Mouse (Mus musculus) MEL (cell line): ENCODE measurements around the gene Nfkbil1. TPM values are rescaled to one million over a fixed set of nuclear protein-coding genes. Genes with fewer than 3 reads are reported as not detected.

Experiments used
- DNase-seq: peaks from one replicate; pipeline ENCODE4 v3.0.0; 2011; ENCODE audit warnings: low read depth, low spot score
- H3K27ac ChIP-seq: 2 replicates; pipeline ENCODE4 v1.5.1; 2012; ENCODE audit warnings: low read depth, mild to moderate bottlenecking, control low read depth, low read length, moderate library complexity; ENCODE audit not compliant: control insufficient read depth
- H3K27me3 ChIP-seq, 2 experiments: fragments of 150-350 bp in 1 of 2; sonication (generic) in 1 of 2; 2 replicates each; pipeline ENCODE4 v1.6.1; 2012; ENCODE audit warnings: low read length in 2 of 2, mild to moderate bottlenecking in 2 of 2, improper control_type of control experiment in 1 of 2, moderate library complexity in 1 of 2; ENCODE audit not compliant: insufficient read depth in 2 of 2, control insufficient read depth in 1 of 2
- H3K36me3 ChIP-seq, 2 experiments: 2 replicates each; pipeline ENCODE4 v1.6.1; 2012 to 2014; ENCODE audit warnings: low read length in 2 of 2, improper control_type of control experiment in 1 of 2, inconsistent platforms in 1 of 2, mild to moderate bottlenecking in 1 of 2; ENCODE audit not compliant: insufficient read depth in 2 of 2, control insufficient read depth in 1 of 2
- H3K4me1 ChIP-seq, 2 experiments: fragments of 150-350 bp in 1 of 2; sonication (generic) in 1 of 2; 2 replicates each; pipeline ENCODE4 v1.6.1; 2012; ENCODE audit warnings: low read length in 2 of 2, improper control_type of control experiment in 1 of 2, mild to moderate bottlenecking in 1 of 2; ENCODE audit not compliant: insufficient read depth in 2 of 2, control insufficient read depth in 1 of 2
- H3K4me3 ChIP-seq, 2 experiments: fragments of 150-350 bp in 1 of 2; sonication (generic) in 1 of 2; 2 replicates each; pipeline ENCODE4 v1.5.1; 2012; ENCODE audit warnings: low read depth in 2 of 2, low read length in 2 of 2, mild to moderate bottlenecking in 2 of 2, moderate library complexity in 2 of 2, control low read depth in 1 of 2, improper control_type of control experiment in 1 of 2; ENCODE audit not compliant: control insufficient read depth in 1 of 2, insufficient read depth in 1 of 2
- H3K79me2 ChIP-seq: 2 replicates; pipeline ENCODE4 v1.6.1; 2012; ENCODE audit warnings: mild to moderate bottlenecking, low read length, moderate library complexity; ENCODE audit not compliant: control insufficient read depth, poor library complexity, insufficient read depth
- H3K9ac ChIP-seq: 2 replicates; pipeline ENCODE4 v1.6.1; 2012; ENCODE audit warnings: low read depth, mild to moderate bottlenecking, control low read depth, low read length, moderate library complexity; ENCODE audit not compliant: control insufficient read depth, poor library complexity, severe bottlenecking
- H3K9me3 ChIP-seq: fragments of 150-350 bp; sonication (generic); replicated peaks from 2 replicates; pipeline ENCODE4 v1.6.1; 2012; ENCODE audit warnings: mild to moderate bottlenecking, low read length, improper control_type of control experiment, moderate library complexity; ENCODE audit not compliant: insufficient read depth
- BHLHE40 ChIP-seq: IDR thresholded peaks from 2 replicates; pipeline ENCODE4 v1.6.1; 2012; ENCODE audit warnings: low read depth, mild to moderate bottlenecking, inconsistent platforms, low read length, improper control_type of control experiment, borderline replicate concordance
- CHD2 ChIP-seq: IDR thresholded peaks from 2 replicates; pipeline ENCODE4 v1.6.1; 2011; ENCODE audit warnings: low read length, improper control_type of control experiment
- CTCF ChIP-seq, 3 experiments: IDR thresholded peaks in 2 of 3; conservative IDR thresholded peaks in 1 of 3; 2 replicates each; pipeline ENCODE4 v1.5.1; 2011 to 2012; ENCODE audit warnings: low read length in 3 of 3, low read depth in 2 of 3, mild to moderate bottlenecking in 2 of 3, improper control_type of control experiment in 1 of 3, inconsistent platforms in 1 of 3, mixed read lengths in 1 of 3, moderate library complexity in 1 of 3; ENCODE audit not compliant: control insufficient read depth in 1 of 3, insufficient read depth in 1 of 3, poor library complexity in 1 of 3, severe bottlenecking in 1 of 3
- E2F4 ChIP-seq: IDR thresholded peaks from 2 replicates; pipeline ENCODE4 v1.6.1; 2011; ENCODE audit warnings: low read depth, low read length, improper control_type of control experiment, borderline replicate concordance
- ETS1 ChIP-seq: IDR thresholded peaks from 2 replicates; pipeline ENCODE4 v1.6.1; 2012; ENCODE audit warnings: low read depth, mild to moderate bottlenecking, inconsistent platforms, low read length, improper control_type of control experiment, moderate library complexity
- GABPA ChIP-seq: IDR thresholded peaks from 2 replicates; pipeline ENCODE4 v1.6.1; 2012; ENCODE audit warnings: low read depth, mild to moderate bottlenecking, inconsistent platforms, low read length, improper control_type of control experiment, moderate library complexity
- GATA1 ChIP-seq: IDR thresholded peaks from 2 replicates; pipeline ENCODE4 v1.6.1; 2011; ENCODE audit warnings: low read depth, low read length, improper control_type of control experiment
- HCFC1 ChIP-seq: IDR thresholded peaks from 2 replicates; pipeline ENCODE4 v1.6.1; 2012; ENCODE audit warnings: low read depth, mild to moderate bottlenecking, inconsistent platforms, low read length, improper control_type of control experiment, moderate library complexity
- JUND ChIP-seq: IDR thresholded peaks from 2 replicates; pipeline ENCODE4 v1.6.1; 2011; ENCODE audit warnings: low read depth, mild to moderate bottlenecking, improper control_type of control experiment, low read length
- KAT2A ChIP-seq: conservative IDR thresholded peaks from 2 replicates; pipeline ENCODE4 v1.6.1; 2012; ENCODE audit warnings: low read depth, low read length, improper control_type of control experiment, inconsistent platforms
- MAFK ChIP-seq: IDR thresholded peaks from 2 replicates; pipeline ENCODE4 v1.6.1; 2011; ENCODE audit warnings: low read depth, mild to moderate bottlenecking, low read length, improper control_type of control experiment, borderline replicate concordance
- MAX ChIP-seq: IDR thresholded peaks from 2 replicates; pipeline ENCODE4 v1.6.1; 2011; ENCODE audit warnings: low read length, improper control_type of control experiment
- MAZ ChIP-seq: IDR thresholded peaks from 2 replicates; pipeline ENCODE4 v1.6.1; 2012; ENCODE audit warnings: low read depth, mild to moderate bottlenecking, inconsistent platforms, low read length, improper control_type of control experiment
- MEF2A ChIP-seq: IDR thresholded peaks from 2 replicates; pipeline ENCODE4 v1.6.1; 2014; ENCODE audit warnings: low read depth, mild to moderate bottlenecking, inconsistent platforms, low read length, improper control_type of control experiment; ENCODE audit not compliant: poor library complexity, insufficient replicate concordance, severe bottlenecking; ENCODE audit errors: extremely low read depth
- MXI1 ChIP-seq: IDR thresholded peaks from 2 replicates; pipeline ENCODE4 v1.6.1; 2011; ENCODE audit warnings: mild to moderate bottlenecking, low read depth, low read length, improper control_type of control experiment
- NELFE ChIP-seq: IDR thresholded peaks from 2 replicates; pipeline ENCODE4 v1.6.1; 2011; ENCODE audit warnings: low read depth, low read length, improper control_type of control experiment
- NRF1 ChIP-seq: IDR thresholded peaks from 2 replicates; pipeline ENCODE4 v1.6.1; 2014; ENCODE audit warnings: low read depth, mild to moderate bottlenecking, inconsistent platforms, low read length, improper control_type of control experiment, moderate library complexity; ENCODE audit not compliant: poor library complexity, insufficient read depth, severe bottlenecking
- POLR2AphosphoS2 ChIP-seq: IDR thresholded peaks from 2 replicates; pipeline ENCODE4 v1.6.1; 2011; ENCODE audit warnings: low read length, improper control_type of control experiment
- POLR2AphosphoS5 ChIP-seq: IDR thresholded peaks from 2 replicates; pipeline ENCODE4 v1.6.1; 2012; ENCODE audit warnings: low read depth, borderline replicate concordance, mild to moderate bottlenecking, inconsistent platforms, low read length, moderate library complexity, mixed read lengths
- RAD21 ChIP-seq: IDR thresholded peaks from 2 replicates; pipeline ENCODE4 v1.6.1; 2011; ENCODE audit warnings: mild to moderate bottlenecking, low read depth, low read length, improper control_type of control experiment
- SMC3 ChIP-seq: IDR thresholded peaks from 2 replicates; pipeline ENCODE4 v1.6.1; 2011; ENCODE audit warnings: low read depth, low read length, improper control_type of control experiment
- TAL1 ChIP-seq: IDR thresholded peaks from 2 replicates; pipeline ENCODE4 v1.6.1; 2012; ENCODE audit warnings: mild to moderate bottlenecking, inconsistent platforms, low read length, moderate library complexity, mixed read lengths
- TBP ChIP-seq: IDR thresholded peaks from 2 replicates; pipeline ENCODE4 v1.8.0; 2011; ENCODE audit warnings: low read depth, low read length, improper control_type of control experiment
- UBTF ChIP-seq: IDR thresholded peaks from 2 replicates; pipeline ENCODE4 v1.6.1; 2012; ENCODE audit warnings: low read depth, mild to moderate bottlenecking, inconsistent platforms, low read length, improper control_type of control experiment, moderate library complexity, borderline replicate concordance; ENCODE audit not compliant: insufficient read depth
- USF1 ChIP-seq: IDR thresholded peaks from 2 replicates; pipeline ENCODE4 v1.6.1; 2014; ENCODE audit warnings: low read depth, mild to moderate bottlenecking, inconsistent platforms, low read length, improper control_type of control experiment, moderate library complexity
- USF2 ChIP-seq, 2 experiments: IDR thresholded peaks; 2 replicates each; pipeline ENCODE4 v1.6.1; 2011 to 2012; ENCODE audit warnings: improper control_type of control experiment in 2 of 2, low read length in 2 of 2, borderline replicate concordance in 1 of 2, inconsistent platforms in 1 of 2, low read depth in 1 of 2, mild to moderate bottlenecking in 1 of 2; ENCODE audit not compliant: insufficient read depth in 1 of 2
- ZC3H11A ChIP-seq: IDR thresholded peaks from 2 replicates; pipeline ENCODE4 v1.6.1; 2012; ENCODE audit warnings: low read depth, mild to moderate bottlenecking, inconsistent platforms, low read length, improper control_type of control experiment
- polyA plus RNA-seq, 2 experiments: library from polyadenylated mRNA; stranded (reverse) in 1 of 2; unstranded in 1 of 2; fragments of >175 nt in 1 of 2; fragments of >200 nt in 1 of 2; gene quantifications; 2 replicates each; pipeline versions ENCODE4 v1.2.1 to v1.2.4; 2012; ENCODE audit warnings: low replicate concordance in 2 of 2, low read depth in 1 of 2; ENCODE audit not compliant: insufficient read length in 2 of 2, insufficient read depth in 1 of 2, missing spikeins in 1 of 2
- total RNA-seq: library from RNA; depleted of rRNA; stranded (reverse); fragments of 300-350 nt; gene quantifications from 2 replicates; pipeline ENCODE4 v1.2.3, GENCODE M21; 2012

Nfkbil1 gene
- total and polyA plus RNA-seq, 3 experiments, result 10.3 to 26.0 TPM; not detected in 1

DNA sequence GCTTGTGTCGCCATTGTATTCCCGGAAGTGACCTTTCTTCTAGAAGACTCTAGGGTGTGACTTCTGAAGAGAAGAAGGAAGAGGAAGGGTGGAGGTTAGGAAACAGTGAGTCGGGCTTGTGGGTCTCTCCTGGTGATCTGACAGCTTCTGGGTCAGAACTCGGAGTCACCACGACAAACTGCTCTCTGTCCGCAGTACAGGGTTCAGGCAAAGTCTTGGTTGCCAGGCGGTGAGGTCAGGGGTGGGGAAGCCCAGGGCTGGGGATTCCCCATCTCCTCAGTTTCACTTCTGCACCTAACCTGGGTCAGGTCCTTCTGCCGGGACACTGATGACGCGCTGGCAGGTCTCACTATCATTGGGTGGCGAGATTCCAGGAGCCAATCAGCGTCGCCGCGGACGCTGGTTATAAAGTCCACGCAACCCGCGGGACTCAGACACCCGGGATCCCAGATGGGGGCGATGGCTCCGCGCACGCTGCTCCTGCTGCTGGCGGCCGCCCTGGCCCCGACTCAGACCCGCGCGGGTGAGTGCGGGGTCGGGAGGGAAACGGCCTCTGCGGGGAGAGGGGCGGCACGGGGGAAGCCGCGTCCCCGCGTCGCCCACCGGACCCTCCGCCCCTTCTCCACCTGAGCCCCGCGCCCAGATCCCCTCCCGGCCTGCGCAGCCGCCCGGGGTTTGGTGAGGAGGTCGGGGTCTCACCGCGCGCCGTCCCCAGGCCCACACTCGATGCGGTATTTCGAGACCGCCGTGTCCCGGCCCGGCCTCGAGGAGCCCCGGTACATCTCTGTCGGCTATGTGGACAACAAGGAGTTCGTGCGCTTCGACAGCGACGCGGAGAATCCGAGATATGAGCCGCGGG lies 27.3 kb upstream of the Nfkbil1 start, which contains the start of gene H2-D1 (continued):
- peak; percentile 99 for TF ChIP-seq NELFE
- TF ChIP-seq BHLHE40, result 0 out of 2 replicates have a peak, but pooled peaks have one; percentile 48
- peak; percentile 31; the same call in 1 of the 2 replicates for TF ChIP-seq MXI1
- no peak for TF ChIP-seq JUND

DNA sequence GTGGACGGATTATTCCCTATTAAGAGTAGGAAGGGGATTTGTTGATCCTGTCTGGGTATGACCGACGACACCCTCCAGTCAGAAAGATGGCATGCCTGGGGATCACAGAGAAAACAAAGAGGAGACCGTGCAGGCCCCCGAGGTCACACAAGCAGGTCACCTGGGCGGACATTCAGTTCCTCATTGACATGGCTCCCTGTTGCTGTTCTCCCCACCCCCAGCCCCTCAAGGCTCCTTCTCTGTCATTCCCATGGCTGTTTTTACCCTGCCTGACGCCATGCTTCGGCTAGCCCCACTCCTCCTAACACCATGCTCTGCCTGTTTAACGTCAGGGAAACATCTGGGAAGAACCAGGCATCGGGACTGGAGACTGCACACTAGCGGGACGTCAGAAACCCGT lies 26.1 kb upstream of the Nfkbil1 start:
- no peak overlapping the region for H3K9ac ChIP-seq
- no peak overlapping the region for H3K27ac ChIP-seq
- H3K27me3 ChIP-seq, result no peaks in the 10 kb centered on the region
- DNase-seq, result no peak
- H3K36me3 ChIP-seq, result peaks cover 0 to 8% of the 10 kb centered on the region in 2 experiments; a peak in 1 of 4 replicates
- no peak overlapping the region for H3K4me3 ChIP-seq
- H3K4me1 ChIP-seq, result peaks cover 7 to 19% of the 10 kb centered on the region in 2 experiments
- no peak for TF ChIP-seq MXI1
- TF ChIP-seq POLR2AphosphoS5, result no peak
- TF ChIP-seq GATA1, result no peak
- TF ChIP-seq MAFK, result no peak
- no peak for TF ChIP-seq USF1
- no peak for TF ChIP-seq MAX
- no peak for TF ChIP-seq TAL1
- TF ChIP-seq KAT2A, result no peak
- TF ChIP-seq CHD2, result no peak
- no peak for TF ChIP-seq USF2 (IDR thresholded peaks at IDR 0.05; ENCODE audit: borderline replicate concordance in 1 of 2, insufficient read depth in 1 of 2, low read depth in 1 of 2, low read length in 2 of 2)
- no peak for TF ChIP-seq ZC3H11A
- no peak for TF ChIP-seq MEF2A
- no peak for TF ChIP-seq NELFE
- H3K79me2 ChIP-seq, result peaks cover 3% of the 10 kb centered on the region; the same call in 1 of the 2 replicates
- H3K9me3 ChIP-seq, result no peaks in the 10 kb centered on the region

DNA sequence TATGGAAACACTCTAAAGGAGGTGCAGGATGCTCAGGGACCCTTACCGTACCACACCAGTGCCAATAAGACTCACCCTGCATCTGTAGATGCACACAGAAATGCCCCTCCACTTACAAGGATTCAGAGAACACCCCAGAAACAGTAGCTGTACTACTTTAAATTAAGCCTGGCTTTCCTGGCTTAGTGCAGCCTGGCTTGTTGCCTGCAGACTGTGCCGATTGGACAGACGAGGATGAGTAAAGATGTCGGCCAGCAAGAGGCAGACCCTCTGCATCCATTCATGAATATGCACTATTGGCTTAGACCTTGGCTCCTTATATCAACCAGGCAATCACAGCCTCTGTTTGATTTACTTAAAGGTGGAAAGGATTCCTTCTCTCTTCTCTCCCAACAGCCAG lies 24.0 kb upstream of the Nfkbil1 start:
- Histone ChIP-seq H3K9ac (peak overlapping the region; percentile 50), H3K4me3 (peak overlapping the region; percentile 15 to 47; a peak in 2 of 4 replicates), H3K36me3 (peaks cover 0 to 8% of the 10 kb centered on the region in 2 experiments; a peak in 1 of 4 replicates), H3K27me3 (no peaks in the 10 kb centered on the region), H3K9me3 (no peaks in the 10 kb centered on the region), H3K4me1 (peaks cover 7 to 19% of the 10 kb centered on the region in 2 experiments), H3K27ac (peak overlapping the region; percentile 63), H3K79me2 (peaks cover 3% of the 10 kb centered on the region; the same call in 1 of the 2 replicates)
- no peak for DNase-seq
- no peak for TF ChIP-seq POLR2AphosphoS2
- no peak for TF ChIP-seq KAT2A
- TF ChIP-seq MAZ, result no peak
- no peak for TF ChIP-seq CTCF (IDR thresholded peaks at IDR 0.05 in 2 of 3, conservative IDR thresholded peaks at IDR 0.05 in 1 of 3; ENCODE audit: control insufficient read depth in 1 of 3, insufficient read depth in 1 of 3, low read depth in 2 of 3, low read length in 3 of 3, poor library complexity in 1 of 3, severe bottlenecking in 1 of 3)
- no peak for TF ChIP-seq UBTF
- TF ChIP-seq USF2 (IDR thresholded peaks at IDR 0.05; ENCODE audit: borderline replicate concordance in 1 of 2, insufficient read depth in 1 of 2, low read depth in 1 of 2, low read length in 2 of 2), result no peak
- no peak for TF ChIP-seq GATA1
- TF ChIP-seq HCFC1, result no peak
- TF ChIP-seq NRF1, result no peak
- TF ChIP-seq SMC3, result no peak
- TF ChIP-seq RAD21, result no peak
- TF ChIP-seq E2F4, result no peak
- TF ChIP-seq TBP, result no peak
- no peak for TF ChIP-seq ETS1
- TF ChIP-seq GABPA, result no peak
- no peak for TF ChIP-seq POLR2AphosphoS5
